Mouse (Mus musculus): ENCODE results near the gene H2al1b. TPM values are rescaled to one million over a fixed set of nuclear protein-coding genes. Genes with fewer than 3 reads are reported as not detected.
A peak's percentile ranks its signal among the peaks of the same experiment; 100 is the strongest.
"Not testable (repeated sequence)": the region's sequence is repeated elsewhere in the genome, so short reads cannot be mapped to it uniquely, and the experiment has no call there.

H2al1b gene
- total RNA-seq, 2 experiments from 2014 or later: not detected

- intact Hi-C loops (cut with DNase I): not testable (repeated sequence)
Observed at GRCm38 (mm10) chrX:11327522-11327921, 25.3 kb downstream of the H2al1b start, which contains the start of gene H2al1j. H2al1j (plus strand) TSS chrX:11327822.

DNA sequence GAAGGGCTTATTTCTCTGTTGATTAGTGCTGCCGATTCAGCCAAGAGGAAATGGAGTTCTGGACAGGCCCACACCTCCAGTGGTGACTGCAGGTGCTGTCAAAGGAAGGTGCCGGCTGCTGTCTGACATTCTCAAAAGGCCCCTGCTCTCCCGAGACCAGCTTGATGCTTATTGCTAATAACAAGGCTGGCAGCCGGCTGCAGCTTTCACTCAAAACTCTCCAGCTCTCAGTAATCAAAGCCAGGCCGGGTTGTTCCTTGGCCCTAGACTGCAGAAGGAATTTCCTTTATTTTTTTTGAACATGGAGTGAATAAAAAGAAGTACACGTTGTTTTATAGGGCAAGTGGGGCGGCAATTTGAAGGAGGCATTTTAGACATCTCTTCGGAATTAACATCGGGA, 43.5 kb downstream of the H2al1b start:
- peak in 1 of 2 experiments; percentile 10 for DNase-seq (ENCODE audit: low spot score in 2 of 2)
- intact Hi-C loops (cut with DNase I): no loop called here

More at GRCm38 (mm10) chrX:11327522-11327921, 25.3 kb downstream of the H2al1b start, which contains the start of gene H2al1j:
- not testable (repeated sequence) for DNase-seq (ENCODE audit: low spot score in 2 of 2)

- DNase-seq (ENCODE audit: low spot score in 2 of 2): no peak
- intact Hi-C loops (cut with DNase I): no loop called here
Observed at GRCm38 (mm10) chrX:11346756-11347155, 44.5 kb downstream of the H2al1b start.

Other genes with a start within 250 kb of the H2al1b start
- not detected for gene H2al1a, start 3.2 kb upstream of the H2al1b start, total RNA-seq (2021)
- gene H2al1c, start 3.2 kb downstream of the H2al1b start, total RNA-seq (2021): not detected
- gene H2al1d, start 6.4 kb downstream of the H2al1b start, total RNA-seq (2021): not detected
- not detected for gene H2al1e, start 9.5 kb downstream of the H2al1b start, total RNA-seq (2021)
- not detected for gene H2al1f, start 12.7 kb downstream of the H2al1b start, total RNA-seq (2021)
- gene H2al1g, start 15.8 kb downstream of the H2al1b start, total RNA-seq (2021): not detected
- gene H2al1h, start 19.1 kb downstream of the H2al1b start, total RNA-seq (2021): not detected
- gene H2al1i, start 22.2 kb downstream of the H2al1b start, total RNA-seq (2021): not detected
- not detected for gene H2al1j, start 25.4 kb downstream of the H2al1b start, total RNA-seq (2021)

Measured in left cerebral cortex, postnatal 14 days (tissue).